Mouse (Mus musculus): ENCODE measurements around the gene Dnajb2. TPM values are rescaled to one million over a fixed set of nuclear protein-coding genes. Genes with fewer than 3 reads are reported as not detected.

Gene Dnajb2
- total and polyA plus RNA-seq, 3 experiments, result 6.8 to 15.2 (median 13.8) TPM

DNA sequence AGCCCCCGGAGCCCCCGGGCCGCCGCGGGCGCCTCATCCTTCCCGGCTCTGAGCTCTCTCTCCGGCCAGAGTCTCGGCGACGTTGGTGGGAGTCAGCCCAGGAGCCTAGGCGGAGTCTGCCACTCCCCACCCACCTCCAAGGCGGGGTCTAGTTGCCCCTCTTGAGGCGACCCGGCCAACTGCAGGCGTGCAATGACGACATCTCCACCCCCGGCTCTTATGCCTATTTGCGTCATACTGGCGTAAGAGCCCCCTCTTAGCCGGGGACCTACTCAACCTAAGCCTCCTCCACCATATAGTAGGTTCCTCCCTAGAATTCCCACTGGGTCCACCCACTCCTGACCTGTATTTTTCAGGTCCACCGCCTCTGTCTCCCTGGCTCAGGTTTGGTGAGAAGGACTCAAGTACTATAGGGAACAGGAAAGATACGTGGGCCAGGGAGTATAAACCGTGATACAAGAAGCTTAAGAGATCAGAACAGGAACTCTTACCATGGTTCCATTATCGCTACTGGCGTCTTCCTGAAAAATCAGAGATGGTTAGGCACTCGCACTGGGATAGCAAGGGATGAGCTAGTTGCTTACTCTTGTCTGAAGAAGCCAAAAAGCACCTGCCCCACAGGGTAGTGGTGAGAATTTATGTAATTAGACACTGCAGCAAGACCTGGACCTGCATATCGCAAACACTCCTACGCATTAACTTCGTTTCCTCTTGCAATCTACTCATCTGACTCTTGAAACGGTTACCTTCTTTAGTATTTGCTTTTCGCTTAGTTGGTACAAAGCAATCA lies 28.1 kb downstream of the Dnajb2 start, which contains the start of gene Ptprn:
Gene Ptprn (minus strand): TSS at position 412 of the 790 bp plus-strand sequence.
- dilution Hi-C loops (cut with MboI; ENCODE audit: extremely low pct_ligation_motif_present, extremely low pct_unique_long_range_greater_than_20kb, low sequenced_read_pairs), result no loop called here
- no peak within 1 kb of the TSS for H3K27ac ChIP-seq (ENCODE audit: insufficient read depth, low read depth)
- no peak for DNase-seq (ENCODE audit: extremely low read depth)
- H3K4me1 ChIP-seq (ENCODE audit: control insufficient read depth in 1 of 2, insufficient read depth in 2 of 2), result no peaks in the 10 kb centered on the region
- in situ Hi-C loops (cut with MboI; ENCODE audit: low pct_ligation_motif_present, low pct_unique_long_range_greater_than_20kb, low sequenced_read_pairs), result loop anchor here (25.0 kb wide), 1 partner anchor 327 kb away; the partner anchor contains the start of gene Cfap65
- no peak for TF ChIP-seq ZC3H11A (IDR thresholded peaks at IDR 0.05; ENCODE audit: low read depth, low read length)
- no peak for TF ChIP-seq NELFE (IDR thresholded peaks at IDR 0.05; ENCODE audit: low read depth, low read length)
- H3K36me3 ChIP-seq (replicated peaks in 1 of 2; ENCODE audit: control insufficient read depth in 1 of 2, insufficient read depth in 1 of 2, low read length in 1 of 2), result no peaks in the 10 kb centered on the region
- H3K9me3 ChIP-seq (replicated peaks; ENCODE audit: low read length), result no peaks in the 10 kb centered on the region
- no peaks in the 10 kb centered on the region for H3K79me2 ChIP-seq (replicated peaks; ENCODE audit: control insufficient read depth, extremely low read depth, insufficient read depth, poor library complexity, severe bottlenecking)
- no peak within 1 kb of the TSS for H3K4me2 ChIP-seq (ENCODE audit: insufficient read depth, low read depth, poor library complexity, severe bottlenecking)
- peaks cover 67% of the 10 kb centered on the region for H3K27me3 ChIP-seq (replicated peaks)
- H3K4me3 ChIP-seq (replicated peaks in 1 of 3; ENCODE audit: low read depth in 2 of 3, low read length in 2 of 3, poor library complexity in 1 of 3), result no peak within 1 kb of the TSS
- no peak within 1 kb of the TSS for H3K9ac ChIP-seq (ENCODE audit: insufficient read depth, low read depth)

GRCm38 (mm10) chr1:75277195-75278188 lies 41.3 kb downstream of the Dnajb2 start:
- dilution Hi-C loops (cut with MboI; ENCODE audit: extremely low pct_ligation_motif_present, extremely low pct_unique_long_range_greater_than_20kb, low sequenced_read_pairs), result no loop called here
- no peak for TF ChIP-seq JUND (conservative IDR thresholded peaks at IDR 0.05; ENCODE audit: low read depth, low read length)
- TF ChIP-seq ZNF384 (IDR thresholded peaks at IDR 0.05; ENCODE audit: low read depth, low read length), result no peak
- no peak for TF ChIP-seq TBP (conservative IDR thresholded peaks at IDR 0.05; ENCODE audit: low read depth, low read length)
- TF ChIP-seq NELFE (IDR thresholded peaks at IDR 0.05; ENCODE audit: low read depth, low read length), result no peak
- DNase-seq (ENCODE audit: extremely low read depth), result peak; percentile 31
- H3K4me1 ChIP-seq (ENCODE audit: control insufficient read depth in 1 of 2, insufficient read depth in 2 of 2), result no peaks in the 10 kb centered on the region
- H3K4me3 ChIP-seq (replicated peaks in 1 of 3; ENCODE audit: low read depth in 2 of 3, low read length in 2 of 3, poor library complexity in 1 of 3), result no peak overlapping the region
- peaks cover 56% of the 10 kb centered on the region for H3K27me3 ChIP-seq (replicated peaks)
- no peak overlapping the region for H3K27ac ChIP-seq (ENCODE audit: insufficient read depth, low read depth)
- H3K9me3 ChIP-seq (replicated peaks; ENCODE audit: low read length), result peaks cover 13% of the 10 kb centered on the region
- in situ Hi-C loops (cut with MboI; ENCODE audit: low pct_ligation_motif_present, low pct_unique_long_range_greater_than_20kb, low sequenced_read_pairs), result no loop called here
- no peak overlapping the region for H3K4me2 ChIP-seq (ENCODE audit: insufficient read depth, low read depth, poor library complexity, severe bottlenecking)
- H3K36me3 ChIP-seq (replicated peaks in 1 of 2; ENCODE audit: control insufficient read depth in 1 of 2, insufficient read depth in 1 of 2, low read length in 1 of 2), result no peaks in the 10 kb centered on the region
- no peak overlapping the region for H3K9ac ChIP-seq (ENCODE audit: insufficient read depth, low read depth)
- H3K79me2 ChIP-seq (replicated peaks; ENCODE audit: control insufficient read depth, extremely low read depth, insufficient read depth, poor library complexity, severe bottlenecking), result no peaks in the 10 kb centered on the region

DNA sequence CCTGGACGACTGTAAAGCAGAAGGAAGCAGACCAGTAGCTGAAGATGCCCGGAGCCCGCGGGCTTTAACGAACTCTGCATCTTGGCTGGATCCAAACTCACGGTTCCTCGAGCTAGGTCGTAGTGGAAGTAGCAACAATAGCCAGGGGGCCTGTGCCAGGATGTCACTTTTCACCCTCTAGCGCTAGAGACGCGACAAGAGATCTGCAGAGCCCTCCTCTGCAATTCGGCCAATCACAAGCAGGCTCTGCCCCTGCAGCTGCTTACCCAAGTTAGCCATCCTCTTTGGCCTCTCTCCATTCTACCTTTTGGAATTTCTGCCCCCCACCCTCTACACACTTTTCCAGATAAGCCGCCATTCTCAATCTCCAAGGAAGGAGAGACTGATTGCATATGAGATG lies 42.0 kb downstream of the Dnajb2 start, which contains the start of gene Resp18:
Gene Resp18 (minus strand): TSS at position 188 of the 400 bp plus-strand sequence.
- no peak for DNase-seq (ENCODE audit: extremely low read depth)
- in situ Hi-C loops (cut with MboI; ENCODE audit: low pct_ligation_motif_present, low pct_unique_long_range_greater_than_20kb, low sequenced_read_pairs), result no loop called here
- TF ChIP-seq RAD21 (IDR thresholded peaks at IDR 0.05; ENCODE audit: low read depth, low read length) (no peak), ZKSCAN1 (IDR thresholded peaks at IDR 0.05; ENCODE audit: borderline replicate concordance, low read depth, low read length) (no peak), PAX5 (IDR thresholded peaks at IDR 0.05; ENCODE audit: low read length) (no peak), SIN3A (IDR thresholded peaks at IDR 0.05; ENCODE audit: low read length) (no peak), MXI1 (IDR thresholded peaks at IDR 0.05; ENCODE audit: low read depth, low read length) (no peak), NRF1 (IDR thresholded peaks at IDR 0.05; ENCODE audit: low read depth, low read length) (no peak)
- Histone ChIP-seq H3K4me3 (replicated peaks in 1 of 3; ENCODE audit: low read depth in 2 of 3, low read length in 2 of 3, poor library complexity in 1 of 3) (no peak within 1 kb of the TSS), H3K27me3 (replicated peaks) (peaks cover 53% of the 10 kb centered on the region), H3K79me2 (replicated peaks; ENCODE audit: control insufficient read depth, extremely low read depth, insufficient read depth, poor library complexity, severe bottlenecking) (no peaks in the 10 kb centered on the region), H3K36me3 (replicated peaks in 1 of 2; ENCODE audit: control insufficient read depth in 1 of 2, insufficient read depth in 1 of 2, low read length in 1 of 2) (no peaks in the 10 kb centered on the region), H3K9ac (ENCODE audit: insufficient read depth, low read depth) (no peak within 1 kb of the TSS), H3K4me2 (ENCODE audit: insufficient read depth, low read depth, poor library complexity, severe bottlenecking) (no peak within 1 kb of the TSS), H3K4me1 (ENCODE audit: control insufficient read depth in 1 of 2, insufficient read depth in 2 of 2) (no peaks in the 10 kb centered on the region), H3K27ac (ENCODE audit: insufficient read depth, low read depth) (no peak within 1 kb of the TSS), H3K9me3 (replicated peaks; ENCODE audit: low read length) (peaks cover 19% of the 10 kb centered on the region)
- dilution Hi-C loops (cut with MboI; ENCODE audit: extremely low pct_ligation_motif_present, extremely low pct_unique_long_range_greater_than_20kb, low sequenced_read_pairs), result no loop called here

Measured in CH12.LX (cell line).